Mouse (Mus musculus) brain, embryonic 14.5 days (tissue): ENCODE data around the gene Aebp2.

ENCODE experiments used
- CTCF ChIP-seq: fragments of 200-500 bp; IDR thresholded peaks from 2 replicates; pipeline ENCODE4 v1.5.1; 2012; ENCODE audit warnings: inconsistent platforms, mild to moderate bottlenecking, moderate library complexity, borderline replicate concordance; ENCODE audit not compliant: insufficient read depth, insufficient read length; ENCODE audit errors: extremely low read depth
- POLR2A ChIP-seq: fragments of 200-500 bp; IDR thresholded peaks from 2 replicates; pipeline ENCODE4 v1.6.1; 2012; ENCODE audit warnings: mild to moderate bottlenecking, inconsistent platforms, borderline replicate concordance; ENCODE audit not compliant: poor library complexity, insufficient read depth, insufficient read length, severe bottlenecking; ENCODE audit errors: extremely low read depth

- no peak for TF ChIP-seq CTCF
- TF ChIP-seq POLR2A, result no peak
Observed at GRCm38 (mm10) chr6:140655451-140655850, 33.0 kb downstream of the Aebp2 start.
